Mouse (Mus musculus): ENCODE measurements around the gene Camkv. TPM values are rescaled to one million over a fixed set of nuclear protein-coding genes. Genes with fewer than 3 reads are reported as not detected.
A peak's percentile ranks its signal among the peaks of the same experiment; 100 is the strongest.

The Camkv gene
- polyA plus RNA-seq, 1 experiment from 2014 or later = 2.0 TPM

DNA sequence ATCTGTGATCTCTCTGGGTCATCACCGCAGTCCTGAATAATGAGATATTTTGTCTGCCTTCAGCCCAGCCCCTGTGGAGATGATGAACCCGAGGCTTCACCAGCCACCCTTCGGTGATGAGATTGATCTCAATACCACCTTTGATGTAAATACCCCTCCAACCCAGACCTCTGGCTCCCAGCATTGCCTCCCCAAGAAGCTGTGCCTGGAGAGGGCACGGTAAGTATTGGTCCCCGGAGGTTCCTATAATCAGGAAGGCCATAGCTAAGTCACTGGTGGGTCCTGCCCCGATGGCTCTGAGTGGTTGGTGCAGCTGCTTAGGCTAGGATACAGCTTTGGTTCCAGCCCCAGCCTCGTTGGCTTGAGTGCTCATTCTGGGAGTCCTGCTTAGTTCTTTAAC lies 33.1 kb downstream of the Camkv start:
- H3K4me1 ChIP-seq (ENCODE audit: insufficient read depth, low read length) = no peaks in the 10 kb centered on the region
- no peaks in the 10 kb centered on the region for H3K9me3 ChIP-seq (ENCODE audit: low read length)
- H3K27me3 ChIP-seq (ENCODE audit: insufficient read depth, low read length) = no peaks in the 10 kb centered on the region
- no peak overlapping the region for H3K9ac ChIP-seq (replicated peaks; ENCODE audit: low read length)
- ATAC-seq (ENCODE audit: low FRiP score, low TSS enrichment) = no peak
- 89% methylated on average over 7 of the region's 7 CpGs for WGBS
- H3K4me2 ChIP-seq (replicated peaks; ENCODE audit: low read depth, low read length) = no peak overlapping the region
- no peak overlapping the region for H3K4me3 ChIP-seq (ENCODE audit: low read length)
- peaks cover 22% of the 10 kb centered on the region for H3K36me3 ChIP-seq (ENCODE audit: insufficient read depth, low read length)
- no peak overlapping the region for H3K27ac ChIP-seq (ENCODE audit: low read length)

DNA sequence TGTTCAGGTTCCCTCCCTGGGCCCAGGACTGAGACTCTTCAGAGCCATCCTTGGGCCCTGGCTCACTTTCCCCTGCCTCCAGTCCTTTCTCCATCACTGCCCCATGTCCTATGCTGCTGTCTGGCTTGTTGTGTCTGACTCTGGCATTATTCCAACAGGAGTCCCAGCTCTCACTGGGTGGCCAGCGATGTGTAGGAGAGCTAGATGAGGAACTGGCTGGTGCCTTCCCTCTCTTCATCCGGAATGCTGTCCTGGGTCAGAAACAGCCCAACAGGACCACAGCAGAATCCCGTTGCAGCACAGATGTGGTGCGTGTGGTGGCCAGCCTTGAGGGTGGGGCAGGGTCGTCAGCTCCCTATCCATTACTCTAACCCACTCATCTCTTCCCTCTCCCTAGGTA lies 34.8 kb downstream of the Camkv start:
- H3K4me2 ChIP-seq (replicated peaks; ENCODE audit: low read depth, low read length) = no peak overlapping the region
- H3K27me3 ChIP-seq (ENCODE audit: insufficient read depth, low read length) = no peaks in the 10 kb centered on the region
- no peak for ATAC-seq (ENCODE audit: low FRiP score, low TSS enrichment)
- H3K9ac ChIP-seq (replicated peaks; ENCODE audit: low read length) = no peak overlapping the region
- peaks cover 22% of the 10 kb centered on the region for H3K36me3 ChIP-seq (ENCODE audit: insufficient read depth, low read length)
- WGBS = 89% methylated on average over 5 of the region's 5 CpGs
- H3K27ac ChIP-seq (ENCODE audit: low read length) = no peak overlapping the region
- no peaks in the 10 kb centered on the region for H3K9me3 ChIP-seq (ENCODE audit: low read length)
- H3K4me3 ChIP-seq (ENCODE audit: low read length) = no peak overlapping the region
- peaks cover 3% of the 10 kb centered on the region; the same call in 1 of the 2 replicates for H3K4me1 ChIP-seq (ENCODE audit: insufficient read depth, low read length)

DNA sequence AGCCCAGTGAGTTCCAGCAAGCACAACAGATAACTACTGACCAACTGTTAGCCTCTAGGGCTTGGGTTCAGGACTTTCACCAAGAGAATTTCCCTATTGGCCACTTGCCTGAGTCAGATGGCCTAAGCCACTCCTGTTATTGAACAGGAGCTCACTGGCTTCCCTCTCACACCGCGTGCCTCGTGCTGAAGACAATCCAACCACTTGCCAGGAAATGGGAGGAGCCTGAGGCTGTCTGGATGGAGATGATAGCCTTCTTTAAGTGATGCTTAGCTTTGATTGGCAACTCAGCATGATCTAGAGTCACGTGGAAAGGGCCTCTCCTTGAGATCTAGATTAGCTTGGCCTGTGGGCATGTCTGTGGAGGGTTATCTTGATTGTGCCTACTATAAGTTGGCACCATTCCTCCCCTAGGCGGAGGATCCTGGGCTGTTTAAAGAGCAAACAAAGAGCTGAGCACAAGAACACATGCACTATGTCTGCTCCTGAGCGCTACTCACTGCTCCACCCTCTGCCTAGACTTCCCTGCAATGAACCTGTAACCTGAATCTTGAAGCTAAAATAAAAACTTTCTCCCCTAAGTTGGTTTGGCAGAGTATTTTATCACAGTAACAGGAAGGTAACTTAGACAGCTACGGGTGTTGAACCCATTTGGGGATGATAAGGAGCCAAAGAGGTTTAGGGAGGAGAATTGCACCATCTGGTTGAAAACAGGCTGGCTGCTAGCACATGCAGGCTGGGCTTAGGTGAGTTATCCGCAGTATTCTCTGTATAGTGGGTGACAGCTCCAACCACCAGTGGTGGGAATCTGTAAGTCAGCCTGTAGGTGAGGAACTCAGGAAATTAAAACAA lies 36.4 kb downstream of the Camkv start:
- no peak overlapping the region for H3K4me2 ChIP-seq (replicated peaks; ENCODE audit: low read depth, low read length)
- peaks cover 22% of the 10 kb centered on the region for H3K36me3 ChIP-seq (ENCODE audit: insufficient read depth, low read length)
- no peak overlapping the region for H3K4me3 ChIP-seq (ENCODE audit: low read length)
- no peaks in the 10 kb centered on the region for H3K27me3 ChIP-seq (ENCODE audit: insufficient read depth, low read length)
- H3K4me1 ChIP-seq (ENCODE audit: insufficient read depth, low read length) = peaks cover 9% of the 10 kb centered on the region; the same call in 1 of the 2 replicates
- no peak overlapping the region for H3K27ac ChIP-seq (ENCODE audit: low read length)
- no peak for ATAC-seq (ENCODE audit: low FRiP score, low TSS enrichment)
- no peak overlapping the region for H3K9ac ChIP-seq (replicated peaks; ENCODE audit: low read length)
- WGBS = 72% methylated on average over 8 of the region's 8 CpGs
- H3K9me3 ChIP-seq (ENCODE audit: low read length) = no peaks in the 10 kb centered on the region

DNA sequence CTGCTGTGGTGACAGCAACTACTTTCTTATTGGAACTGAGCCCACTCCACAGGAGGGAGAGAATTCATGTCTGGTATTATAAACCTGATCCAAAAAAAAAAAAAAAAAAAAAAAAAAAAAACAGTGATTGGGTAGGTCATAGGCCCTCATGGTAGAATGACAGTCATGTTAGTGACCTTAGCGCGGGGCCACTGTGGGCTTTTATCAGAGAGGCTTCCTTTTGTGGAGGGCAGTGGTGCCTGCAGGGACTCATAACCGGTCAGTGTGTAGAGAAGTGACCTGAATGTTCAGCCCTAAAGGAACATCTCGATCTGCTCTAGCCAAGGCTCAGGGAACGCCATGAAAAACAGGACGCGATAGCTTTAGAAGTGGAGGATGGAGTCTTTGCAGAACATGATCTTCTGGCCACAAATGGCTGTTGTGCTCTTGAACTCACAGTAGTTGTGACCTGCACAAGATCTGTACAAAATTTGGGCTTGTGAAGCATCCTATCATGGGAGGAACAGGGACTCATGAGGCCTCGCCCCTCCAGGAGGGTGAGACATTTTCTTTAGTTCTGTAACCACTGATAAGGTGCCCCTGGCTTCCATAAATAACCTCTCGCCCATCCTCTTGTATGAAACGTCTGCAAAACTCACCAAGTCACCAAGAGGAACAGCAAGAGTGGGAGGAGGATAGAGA lies 39.2 kb downstream of the Camkv start:
- 76% methylated on average over 10 of the region's 10 CpGs for WGBS
- H3K27me3 ChIP-seq (ENCODE audit: insufficient read depth, low read length) = no peaks in the 10 kb centered on the region
- peak overlapping the region; percentile 4; the same call in 1 of the 2 replicates for H3K27ac ChIP-seq (ENCODE audit: low read length)
- H3K9ac ChIP-seq (replicated peaks; ENCODE audit: low read length) = no peak overlapping the region
- peaks cover 9% of the 10 kb centered on the region; the same call in 1 of the 2 replicates for H3K4me1 ChIP-seq (ENCODE audit: insufficient read depth, low read length)
- H3K4me3 ChIP-seq (ENCODE audit: low read length) = no peak overlapping the region
- H3K36me3 ChIP-seq (ENCODE audit: insufficient read depth, low read length) = peaks cover 14% of the 10 kb centered on the region; the same call in 1 of the 2 replicates
- no peak overlapping the region for H3K4me2 ChIP-seq (replicated peaks; ENCODE audit: low read depth, low read length)
- ATAC-seq (ENCODE audit: low FRiP score, low TSS enrichment) = no peak
- no peaks in the 10 kb centered on the region for H3K9me3 ChIP-seq (ENCODE audit: low read length)

DNA sequence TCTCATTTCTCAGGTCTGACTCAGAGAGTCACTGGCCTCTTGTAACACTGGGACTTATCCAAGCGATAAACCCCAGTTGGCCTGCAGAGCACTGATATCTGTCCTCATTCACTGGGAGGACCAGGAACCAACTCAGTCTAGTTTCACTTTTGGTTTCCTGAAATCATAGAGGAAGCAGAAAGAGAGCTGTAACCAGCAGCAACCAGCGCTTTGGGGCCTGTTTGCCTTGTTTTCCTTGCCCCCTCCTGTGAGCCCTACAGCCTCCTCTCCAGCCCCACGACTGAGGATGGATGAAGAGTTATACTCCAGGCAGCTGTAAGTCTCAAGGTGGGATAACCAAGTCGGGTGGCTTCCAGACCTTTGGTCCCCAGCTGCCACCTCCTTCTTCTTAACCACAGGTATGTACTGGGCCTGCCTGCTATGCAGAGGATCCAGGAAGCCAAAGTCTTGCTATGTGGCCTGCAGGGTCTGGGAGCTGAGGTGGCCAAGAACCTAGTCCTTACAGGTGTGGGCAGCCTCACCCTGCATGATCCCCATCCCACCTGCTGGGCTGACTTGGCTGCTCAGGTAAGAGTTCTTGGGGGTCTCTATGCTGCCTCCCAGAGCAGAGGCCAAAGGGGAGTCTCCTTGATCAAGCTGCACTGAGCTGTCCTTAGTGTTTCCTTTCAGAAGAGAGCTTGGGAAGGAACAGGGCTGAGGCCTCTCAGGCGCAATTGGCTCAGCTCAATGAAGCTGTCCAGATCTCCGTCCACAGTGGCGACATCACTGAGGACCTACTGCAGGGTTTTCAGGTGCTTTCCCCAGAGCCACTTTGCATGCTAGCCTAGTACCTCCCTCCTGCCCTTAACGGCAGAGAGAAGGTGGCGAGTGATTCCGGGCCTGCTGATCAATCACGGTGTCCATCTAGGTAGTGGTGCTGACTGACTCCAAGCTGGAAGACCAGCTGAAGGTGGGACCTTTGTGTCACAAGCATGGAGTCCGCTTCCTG lies 40.2 kb downstream of the Camkv start, which contains the start of gene Uba7:
Gene Uba7 (plus strand): TSS at position 107 of the 988 bp plus-strand sequence.
- Histone ChIP-seq H3K4me1 (ENCODE audit: insufficient read depth, low read length) (peaks cover 11% of the 10 kb centered on the region), H3K4me3 (ENCODE audit: low read length) (no peak within 1 kb of the TSS; the same call in 1 of the 2 replicates), H3K36me3 (ENCODE audit: insufficient read depth, low read length) (peaks cover 11% of the 10 kb centered on the region; the same call in 1 of the 2 replicates), H3K9ac (replicated peaks; ENCODE audit: low read length) (peak within 1 kb of the TSS; percentile 54; the same call in 1 of the 2 replicates), H3K27ac (ENCODE audit: low read length) (peak within 1 kb of the TSS; percentile 63), H3K27me3 (ENCODE audit: insufficient read depth, low read length) (no peaks in the 10 kb centered on the region), H3K9me3 (ENCODE audit: low read length) (no peaks in the 10 kb centered on the region), H3K4me2 (replicated peaks; ENCODE audit: low read depth, low read length) (peak within 1 kb of the TSS; percentile 17; the same call in 1 of the 2 replicates)
- WGBS = 69% methylated on average over 12 of the region's 12 CpGs
- ATAC-seq (ENCODE audit: low FRiP score, low TSS enrichment) = no peak; the same call in 1 of the 2 replicates

DNA sequence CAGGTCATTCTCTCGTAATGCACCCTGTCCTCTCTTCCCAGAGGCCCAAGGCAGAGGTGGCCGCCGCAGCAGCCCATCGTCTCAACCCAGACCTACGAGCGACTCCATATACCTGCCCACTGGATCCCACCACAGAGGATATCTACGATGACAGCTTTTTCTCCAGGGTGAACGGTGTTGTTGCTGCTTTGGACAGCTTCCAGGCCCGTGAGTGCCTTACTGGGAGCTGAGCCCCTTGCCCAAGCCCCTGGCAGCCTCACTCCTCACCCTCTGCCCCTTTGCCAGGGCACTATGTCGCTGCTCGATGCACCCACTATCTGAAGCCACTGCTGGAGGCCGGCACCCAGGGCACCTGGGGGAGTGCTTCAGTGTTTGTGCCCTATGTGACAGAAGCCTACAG lies 43.3 kb downstream of the Camkv start:
- H3K27me3 ChIP-seq (ENCODE audit: insufficient read depth, low read length) = no peaks in the 10 kb centered on the region
- no peaks in the 10 kb centered on the region for H3K36me3 ChIP-seq (ENCODE audit: insufficient read depth, low read length)
- H3K4me3 ChIP-seq (ENCODE audit: low read length) = no peak overlapping the region
- H3K4me1 ChIP-seq (ENCODE audit: insufficient read depth, low read length) = peaks cover 36% of the 10 kb centered on the region
- ATAC-seq (ENCODE audit: low FRiP score, low TSS enrichment) = no peak
- H3K9me3 ChIP-seq (ENCODE audit: low read length) = no peaks in the 10 kb centered on the region
- WGBS = 84% methylated on average over 12 of the region's 12 CpGs
- no peak overlapping the region for H3K4me2 ChIP-seq (replicated peaks; ENCODE audit: low read depth, low read length)
- no peak overlapping the region for H3K9ac ChIP-seq (replicated peaks; ENCODE audit: low read length)
- no peak overlapping the region for H3K27ac ChIP-seq (ENCODE audit: low read length)

DNA sequence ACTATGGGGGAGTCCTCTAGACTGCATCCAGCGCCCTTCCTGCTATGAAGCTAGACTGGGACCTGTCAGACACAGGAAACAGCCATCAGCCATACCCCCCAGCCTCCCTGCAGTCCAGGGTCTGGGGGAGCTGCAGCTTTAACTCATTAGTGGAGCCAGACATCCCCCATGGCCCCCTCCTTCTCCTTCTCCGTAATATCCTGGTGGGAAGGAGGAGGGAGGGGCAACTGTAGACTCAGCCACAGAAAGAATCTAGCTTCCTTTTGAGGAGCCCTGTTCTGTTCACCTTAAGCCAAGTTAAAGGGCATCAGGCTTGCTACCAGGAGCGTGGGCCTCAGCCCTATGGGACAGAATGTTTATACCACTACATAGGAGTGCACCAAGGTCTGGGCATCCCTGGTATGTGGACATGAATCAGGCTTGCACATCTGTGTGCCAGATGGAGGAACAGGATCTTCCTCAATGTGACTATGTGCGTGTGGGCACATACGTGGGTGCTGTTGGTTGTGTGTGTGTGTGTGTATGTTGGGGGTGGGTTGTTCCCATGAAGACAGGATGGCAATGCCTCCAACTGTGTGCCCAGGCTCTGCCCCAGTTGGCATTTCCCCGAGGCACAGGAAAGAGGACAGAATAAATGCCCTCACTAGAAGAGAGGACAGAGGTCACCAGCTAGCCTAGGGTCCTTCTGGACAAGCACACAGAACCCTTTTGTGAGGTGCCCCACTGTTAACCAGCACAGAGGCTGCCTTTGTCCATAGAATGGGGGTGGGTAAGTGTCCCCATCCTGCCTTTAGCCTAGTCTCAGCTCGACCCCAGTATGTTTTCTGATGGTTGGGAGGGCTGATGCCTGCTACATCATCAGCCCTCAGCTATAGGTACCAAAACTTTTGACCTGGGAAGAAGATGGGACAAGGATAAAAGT lies 46.5 kb downstream of the Camkv start:
- Histone ChIP-seq H3K9ac (replicated peaks; ENCODE audit: low read length) (peak overlapping the region; percentile 70), H3K4me3 (ENCODE audit: low read length) (peak overlapping the region; percentile 60), H3K4me2 (replicated peaks; ENCODE audit: low read depth, low read length) (peak overlapping the region; percentile 58), H3K4me1 (ENCODE audit: insufficient read depth, low read length) (peaks cover 35% of the 10 kb centered on the region), H3K27me3 (ENCODE audit: insufficient read depth, low read length) (no peaks in the 10 kb centered on the region), H3K9me3 (ENCODE audit: low read length) (no peaks in the 10 kb centered on the region), H3K27ac (ENCODE audit: low read length) (peak overlapping the region; percentile 99), H3K36me3 (ENCODE audit: insufficient read depth, low read length) (no peaks in the 10 kb centered on the region)
- ATAC-seq (ENCODE audit: low FRiP score, low TSS enrichment) = peak; percentile 60
- 21% methylated on average over 7 of the region's 7 CpGs for WGBS

DNA sequence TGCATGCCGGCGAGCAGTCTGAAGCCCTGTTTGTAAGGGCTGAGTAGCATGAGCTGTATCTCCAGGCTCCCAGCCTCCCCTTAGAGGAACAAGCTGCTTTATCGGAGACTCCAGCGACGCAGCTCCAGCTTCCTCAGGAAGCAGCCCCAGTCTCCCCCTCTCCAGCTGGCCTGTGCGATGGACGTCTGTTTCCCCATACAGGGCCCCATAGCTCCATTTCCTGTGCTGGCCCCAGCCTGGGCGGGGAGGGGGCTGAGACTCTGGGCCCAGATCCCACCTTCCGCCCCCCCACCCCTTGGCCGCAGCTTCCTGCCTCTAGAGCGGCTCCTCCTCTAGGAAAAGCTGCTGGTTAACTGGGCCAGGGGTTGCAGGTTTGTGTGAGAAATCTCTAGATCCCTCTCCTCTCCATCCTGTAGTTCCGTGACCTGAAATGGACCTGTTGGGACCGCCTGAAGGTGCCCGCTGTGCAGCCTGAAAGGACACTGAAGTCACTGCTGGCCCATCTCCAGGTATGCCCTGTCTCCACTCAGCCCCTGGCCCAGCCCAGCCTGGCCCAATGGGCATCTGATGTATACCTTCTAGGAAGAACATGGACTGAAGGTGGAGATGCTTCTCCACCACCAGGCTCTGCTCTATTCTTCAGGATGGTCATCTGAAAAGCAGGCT lies 47.3 kb downstream of the Camkv start, which contains the start of gene Gm20661:
Gene Gm20661 (plus strand): TSS at position 378 of the 666 bp plus-strand sequence.
- WGBS = 8% methylated on average over 14 of the region's 14 CpGs
- peak within 1 kb of the TSS; percentile 58 for H3K4me2 ChIP-seq (replicated peaks; ENCODE audit: low read depth, low read length)

More for the DNA sequence above, 47.3 kb downstream of the Camkv start, which contains the start of gene Gm20661:
- Histone ChIP-seq H3K27ac (ENCODE audit: low read length) (peak within 1 kb of the TSS; percentile 99), H3K9ac (replicated peaks; ENCODE audit: low read length) (peak within 1 kb of the TSS; percentile 70), H3K36me3 (ENCODE audit: insufficient read depth, low read length) (no peaks in the 10 kb centered on the region), H3K27me3 (ENCODE audit: insufficient read depth, low read length) (no peaks in the 10 kb centered on the region; the same call in 1 of the 2 replicates), H3K4me3 (ENCODE audit: low read length) (peak within 1 kb of the TSS; percentile 60), H3K4me1 (ENCODE audit: insufficient read depth, low read length) (peaks cover 35% of the 10 kb centered on the region), H3K9me3 (ENCODE audit: low read length) (no peaks in the 10 kb centered on the region)
- ATAC-seq (ENCODE audit: low FRiP score, low TSS enrichment) = peak; percentile 83
